ENCODE assay signal across 8 mouse cellular contexts in the genomic region with DNA sequence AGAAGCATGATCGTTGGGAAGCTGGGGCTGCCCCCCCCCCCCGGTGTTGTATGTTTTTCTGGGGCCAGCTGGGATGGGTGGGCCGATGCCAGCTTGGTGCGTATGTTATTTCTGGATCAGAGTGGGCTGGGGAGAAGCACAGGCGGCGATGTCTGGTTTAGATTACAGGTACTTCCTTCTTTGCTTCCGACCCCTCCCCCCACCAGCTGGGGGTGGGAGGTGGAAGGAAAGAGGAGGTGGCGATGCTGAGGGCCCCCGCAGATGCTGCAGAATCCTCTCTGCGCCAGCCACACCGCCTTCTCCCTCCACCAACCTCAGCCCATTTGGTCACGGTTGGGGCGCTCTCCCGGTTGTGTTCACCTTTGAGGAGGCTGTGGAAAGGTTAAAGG. TPM values are rescaled to one million over a fixed set of nuclear protein-coding genes. Genes with fewer than 3 reads are reported as not detected.
A peak's percentile ranks its signal among the peaks of the same experiment; 100 is the strongest.
DNase-seq lines count a peak whose midpoint lies in the region; ATAC-seq and TF ChIP-seq lines count a peak whose summit lies in the region.

No protein-coding gene starts in this region.

- no peak for DNase-seq in kidney, postnatal 14 days
- DNase-seq in cerebellum, postnatal 36 days: peak; percentile 70 to 74
- peak; percentile 73 for DNase-seq in limb, embryonic 11.5 days (ENCODE audit: low spot score)
- DNase-seq in gastrocnemius, postnatal 10 days: no peak
- DNase-seq in kidney, adult 9 months: no peak

- peak; percentile 35; the same call in 1 of the 2 replicates for ATAC-seq in kidney, embryonic 16.5 days (ENCODE audit: low FRiP score, low TSS enrichment)
- ATAC-seq in hindbrain, embryonic 12.5 days (ENCODE audit: low FRiP score): peak; percentile 28
- peak; percentile 41; the same call in 1 of the 2 replicates for ATAC-seq in limb, embryonic 11.5 days (ENCODE audit: insufficient number of reproducible peaks, low FRiP score, low TSS enrichment, low read depth)

- peak overlapping the region; percentile 52 for H3K4me3 ChIP-seq in kidney, embryonic 16.5 days (ENCODE audit: low read length)
- peak overlapping the region; percentile 58 for H3K4me3 ChIP-seq in hindbrain, embryonic 12.5 days
- H3K4me3 ChIP-seq in limb, embryonic 11.5 days (ENCODE audit: low read depth, low read length): peak overlapping the region; percentile 57
- peak overlapping the region; percentile 93 for H3K4me3 ChIP-seq in olfactory bulb, adult 2 months (ENCODE audit: insufficient read depth, low read depth, low read length)

- H3K9ac ChIP-seq in kidney, embryonic 16.5 days (replicated peaks; ENCODE audit: low read length): 0 out of 2 replicates have a peak overlapping the region, but pooled peaks have one; percentile 53
- H3K9ac ChIP-seq in hindbrain, embryonic 12.5 days: peak overlapping the region; percentile 74
- H3K9ac ChIP-seq in limb, embryonic 11.5 days (ENCODE audit: low read length): peak overlapping the region; percentile 48; the same call in 1 of the 2 replicates

- 3% methylated on average over 14 of the region's 14 CpGs for WGBS in kidney, embryonic 16.5 days
- WGBS in hindbrain, embryonic 12.5 days: 2% methylated on average over 13 of the region's 14 CpGs
- 1% methylated on average over 12 of the region's 14 CpGs for WGBS in limb, embryonic 11.5 days
- 3% methylated on average over 14 of the region's 14 CpGs for WGBS in olfactory bulb, adult 2 months

- TF ChIP-seq CTCF in olfactory bulb, adult 2 months (IDR thresholded peaks at IDR 0.05; ENCODE audit: insufficient read depth, low read depth, low read length): no peak

- H3K36me3 ChIP-seq in kidney, embryonic 16.5 days (ENCODE audit: insufficient read depth, low read length): no peaks in the 10 kb centered on the region
- H3K36me3 ChIP-seq in hindbrain, embryonic 12.5 days: no peaks in the 10 kb centered on the region
- no peaks in the 10 kb centered on the region for H3K36me3 ChIP-seq in limb, embryonic 11.5 days (ENCODE audit: control insufficient read depth, insufficient read depth, low read length)

- no peak for TF ChIP-seq POLR2A in olfactory bulb, adult 2 months (IDR thresholded peaks at IDR 0.05; ENCODE audit: insufficient read depth, low read depth, low read length)

- no peak overlapping the region for H3K27ac ChIP-seq in kidney, embryonic 16.5 days (ENCODE audit: low read length)
- peak overlapping the region; percentile 64; the same call in 1 of the 2 replicates for H3K27ac ChIP-seq in hindbrain, embryonic 12.5 days
- no peak overlapping the region for H3K27ac ChIP-seq in limb, embryonic 11.5 days (replicated peaks; ENCODE audit: low read depth, low read length)
- H3K27ac ChIP-seq in olfactory bulb, adult 2 months (ENCODE audit: insufficient read depth, low read depth, low read length): peak overlapping the region; percentile 97

- H3K4me1 ChIP-seq in kidney, embryonic 16.5 days (ENCODE audit: insufficient read depth, low read length): peaks cover 14% of the 10 kb centered on the region
- peaks cover 20% of the 10 kb centered on the region for H3K4me1 ChIP-seq in hindbrain, embryonic 12.5 days
- peaks cover 9% of the 10 kb centered on the region for H3K4me1 ChIP-seq in limb, embryonic 11.5 days (ENCODE audit: control insufficient read depth, insufficient read depth, low read length)
- peaks cover 34% of the 10 kb centered on the region for H3K4me1 ChIP-seq in olfactory bulb, adult 2 months (ENCODE audit: control insufficient read depth, insufficient read depth, low read length)

- H3K27me3 ChIP-seq in kidney, embryonic 16.5 days (ENCODE audit: insufficient read depth, low read length): peaks cover 31% of the 10 kb centered on the region
- H3K27me3 ChIP-seq in hindbrain, embryonic 12.5 days: peaks cover 44% of the 10 kb centered on the region
- H3K27me3 ChIP-seq in limb, embryonic 11.5 days (ENCODE audit: control insufficient read depth, insufficient read depth, low read length): peaks cover 3% of the 10 kb centered on the region; the same call in 1 of the 2 replicates

- no peaks in the 10 kb centered on the region for H3K9me3 ChIP-seq in kidney, embryonic 16.5 days (ENCODE audit: low read length)
- H3K9me3 ChIP-seq in hindbrain, embryonic 12.5 days (replicated peaks): no peaks in the 10 kb centered on the region
- no peaks in the 10 kb centered on the region for H3K9me3 ChIP-seq in limb, embryonic 11.5 days (ENCODE audit: control insufficient read depth, low read length)

- H3K4me2 ChIP-seq in kidney, embryonic 16.5 days (replicated peaks; ENCODE audit: low read depth, low read length): peak overlapping the region; percentile 88
- peak overlapping the region; percentile 94 for H3K4me2 ChIP-seq in hindbrain, embryonic 12.5 days (replicated peaks)
- H3K4me2 ChIP-seq in limb, embryonic 11.5 days (ENCODE audit: low read depth, severe bottlenecking): peak overlapping the region; percentile 95

RNA-seq across cellular contexts. Expression of gene Pacsin1, which starts 0.7 kb away (rescaled TPM):
- polyA plus RNA-seq in kidney, embryonic 16.5 days (2015; fragmentation: Nextera tagmentation; extraction: Ambion mirVana): 1.4 and 1.7 TPM in 2 replicates
- 11.0 and 13.4 TPM in 2 replicates for polyA plus RNA-seq in hindbrain, embryonic 12.5 days (2016; fragmentation: Nextera tagmentation; extraction: Ambion mirVana)
- polyA plus RNA-seq in limb, embryonic 11.5 days (2014; fragmentation: Nextera tagmentation; extraction: Ambion mirVana): 5.6 and 6.5 TPM in 2 replicates
- polyA plus RNA-seq in olfactory bulb, adult 2 months (2012; ENCODE audit: insufficient read depth, insufficient read length, low replicate concordance, missing spikeins): 329 TPM in 1 of 2 replicates, not detected in the other
- 1 to 10 TPM in 1 of 2 experiments, under 1 TPM in 1; 0.33 to 1.8 TPM for total RNA-seq in gastrocnemius, postnatal 10 days (2021)

RNA-seq across cellular contexts. Expression of gene Rps10, which starts 19.5 kb away (rescaled TPM):
- polyA plus RNA-seq in kidney, embryonic 16.5 days (2015; fragmentation: Nextera tagmentation; extraction: Ambion mirVana): 825 and 828 TPM in 2 replicates
- 618 and 712 TPM in 2 replicates for polyA plus RNA-seq in hindbrain, embryonic 12.5 days (2016; fragmentation: Nextera tagmentation; extraction: Ambion mirVana)
- polyA plus RNA-seq in limb, embryonic 11.5 days (2014; fragmentation: Nextera tagmentation; extraction: Ambion mirVana): 1,013 and 1,034 TPM in 2 replicates
- polyA plus RNA-seq in olfactory bulb, adult 2 months (2012; ENCODE audit: insufficient read depth, insufficient read length, low replicate concordance, missing spikeins): 934 TPM in 1 of 2 replicates, not detected in the other
- total RNA-seq in gastrocnemius, postnatal 10 days (2021): 100 to 1,000 TPM; 708 to 712 TPM

RNA-seq across cellular contexts. Expression of gene RPS10-NUDT3, which starts 21.0 kb away (rescaled TPM):
- not detected in 2 replicates for polyA plus RNA-seq in kidney, embryonic 16.5 days (2015; fragmentation: Nextera tagmentation; extraction: Ambion mirVana)
- not detected in 2 replicates for polyA plus RNA-seq in hindbrain, embryonic 12.5 days (2016; fragmentation: Nextera tagmentation; extraction: Ambion mirVana)
- polyA plus RNA-seq in limb, embryonic 11.5 days (2014; fragmentation: Nextera tagmentation; extraction: Ambion mirVana): not detected in 2 replicates
- not detected in 2 replicates for polyA plus RNA-seq in olfactory bulb, adult 2 months (2012; ENCODE audit: insufficient read depth, insufficient read length, low replicate concordance, missing spikeins)
- total RNA-seq in gastrocnemius, postnatal 10 days (2021): not detected

RNA-seq across cellular contexts. Expression of gene Nudt3, which starts 32.7 kb away (rescaled TPM):
- 81.8 and 84.1 TPM in 2 replicates for polyA plus RNA-seq in kidney, embryonic 16.5 days (2015; fragmentation: Nextera tagmentation; extraction: Ambion mirVana)
- polyA plus RNA-seq in hindbrain, embryonic 12.5 days (2016; fragmentation: Nextera tagmentation; extraction: Ambion mirVana): 199 and 204 TPM in 2 replicates
- polyA plus RNA-seq in limb, embryonic 11.5 days (2014; fragmentation: Nextera tagmentation; extraction: Ambion mirVana): 29.7 and 42.2 TPM in 2 replicates
- polyA plus RNA-seq in olfactory bulb, adult 2 months (2012; ENCODE audit: insufficient read depth, insufficient read length, low replicate concordance, missing spikeins): 554 TPM in 1 of 2 replicates, not detected in the other
- total RNA-seq in gastrocnemius, postnatal 10 days (2021): 100 to 1,000 TPM; 267 to 291 TPM

Comparison
In these comparisons a context has a peak if more than half of its experiments do, and no peak if none do; other contexts are left out.
1. H3K27ac ChIP-seq: peak in hindbrain, embryonic 12.5 days (single experiment) and olfactory bulb, adult 2 months (single experiment); none in kidney, embryonic 16.5 days (single experiment) and limb, embryonic 11.5 days (single experiment).
2. DNase-seq: peak in cerebellum, postnatal 36 days (2 of 2) and limb, embryonic 11.5 days (single experiment); none in kidney, postnatal 14 days (single experiment), gastrocnemius, postnatal 10 days (single experiment) and kidney, adult 9 months (single experiment).
3. Peak in every context shown above with its lines, with median percentiles within 50 percentile points of each other: ATAC-seq, H3K4me2 ChIP-seq, H3K4me3 ChIP-seq and H3K9ac ChIP-seq.